Mouse (Mus musculus) cerebellum, adult 9-11 months (tissue): ENCODE results near the gene Ppp1r10.
"Not testable (repeated sequence)": the region's sequence is repeated elsewhere in the genome, so short reads cannot be mapped to it uniquely, and the experiment has no call there.

Experiments
- DNase-seq: peaks from one replicate; pipeline ENCODE4 v3.0.0; 2022

Ppp1r10 gene

GRCm38 (mm10) chr17:35932608-35933007 is 16.4 kb downstream of the Ppp1r10 start:
- no peak for DNase-seq

DNA sequence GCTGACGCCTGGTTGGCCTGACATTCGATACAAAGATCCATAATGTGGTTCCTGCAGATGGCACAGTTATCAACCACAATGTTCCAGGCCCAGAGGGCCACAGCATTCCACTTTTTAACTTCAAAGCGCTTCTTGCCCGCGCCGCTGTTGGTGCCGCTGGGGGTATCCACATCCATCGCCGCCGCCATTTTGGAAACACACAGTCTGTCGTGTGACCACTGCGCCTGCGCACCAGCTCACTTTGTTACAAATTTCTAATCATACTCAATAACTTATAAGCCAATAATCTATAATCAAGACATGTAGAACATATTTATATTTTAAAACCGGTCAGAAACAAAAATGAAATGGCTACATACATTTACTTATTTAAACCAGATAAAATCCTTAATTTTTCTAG is 19.5 kb downstream of the Ppp1r10 start:
- DNase-seq, result not testable (repeated sequence)

- DNase-seq, result peak; percentile 48
Observed at GRCm38 (mm10) chr17:35937700-35938348, 21.6 kb downstream of the Ppp1r10 start.

DNA sequence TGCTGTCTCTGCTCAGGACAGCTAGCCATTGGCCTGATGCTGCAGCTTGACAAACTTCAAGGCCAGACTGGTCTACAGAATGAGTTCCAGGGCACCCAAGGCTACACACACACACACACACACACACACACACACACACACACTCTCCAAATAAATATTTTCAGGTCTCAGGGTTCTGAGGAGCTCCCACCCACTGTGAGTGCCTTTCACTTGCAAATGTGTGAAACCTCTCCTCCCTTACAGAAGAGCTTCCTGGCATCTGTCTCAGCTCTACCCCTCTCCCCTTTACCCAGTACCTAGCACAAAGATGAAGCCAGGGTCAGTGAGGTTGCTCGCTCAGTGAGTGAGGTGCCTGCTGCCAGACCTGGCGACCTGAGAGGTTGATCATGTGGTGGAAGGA is 22.9 kb downstream of the Ppp1r10 start:
- DNase-seq, result no peak

GRCm38 (mm10) chr17:35939941-35940340 is 23.7 kb downstream of the Ppp1r10 start:
- DNase-seq, result no peak

GRCm38 (mm10) chr17:35950946-35951345 is 34.7 kb downstream of the Ppp1r10 start:
- DNase-seq, result not testable (repeated sequence)

DNA sequence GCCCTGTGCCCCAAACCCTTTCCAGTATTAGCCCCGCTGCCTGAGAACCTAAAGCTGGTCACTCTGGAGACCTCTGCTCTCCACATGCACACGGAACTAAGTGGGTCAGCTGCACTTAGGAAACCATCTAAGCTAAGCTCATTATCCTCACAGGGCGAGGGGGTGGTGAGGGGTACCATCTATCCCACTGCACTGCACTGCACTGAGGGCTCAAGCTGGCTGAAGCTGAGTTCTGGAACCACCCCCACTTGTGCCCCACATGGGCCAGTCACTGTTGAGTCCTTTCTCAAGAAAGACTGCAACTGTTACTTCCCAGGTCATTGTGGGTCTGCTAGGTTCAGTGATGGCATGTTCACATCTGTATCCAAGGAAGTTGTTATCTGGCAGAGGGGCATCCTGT is 36.3 kb downstream of the Ppp1r10 start:
- not testable (repeated sequence) for DNase-seq

GRCm38 (mm10) chr17:35954665-35955064 is 38.4 kb downstream of the Ppp1r10 start:
- DNase-seq, result no peak

GRCm38 (mm10) chr17:35958533-35959223 is 42.4 kb downstream of the Ppp1r10 start:
- no peak for DNase-seq

GRCm38 (mm10) chr17:35963279-35963678 is 47.0 kb downstream of the Ppp1r10 start:
- no peak for DNase-seq

DNA sequence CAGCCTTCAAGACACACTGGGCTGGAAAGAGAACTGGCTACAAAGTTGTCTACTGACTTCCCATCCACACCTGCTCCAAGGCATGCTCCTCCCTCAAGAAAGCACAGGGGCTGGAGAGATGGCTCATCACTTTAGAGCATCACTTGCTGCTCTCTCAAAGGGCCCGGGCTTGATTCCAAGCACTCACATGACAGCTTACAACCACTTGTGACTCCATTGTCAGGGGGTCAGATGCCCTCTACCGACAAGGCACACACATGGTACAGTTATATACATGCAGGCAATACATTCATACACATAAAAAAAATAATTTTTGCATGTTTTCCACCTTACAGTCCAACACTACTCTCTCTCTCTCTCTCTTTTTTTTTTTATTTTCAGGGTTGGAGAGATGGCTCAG is 51.4 kb downstream of the Ppp1r10 start:
- peak; percentile 35 for DNase-seq

- peak; percentile 98 for DNase-seq
Observed at GRCm38 (mm10) chr17:35969418-35970389, 53.5 kb downstream of the Ppp1r10 start, which contains the start of gene Abcf1. TSS of gene Abcf1 (minus strand) at chr17:35969761.

GRCm38 (mm10) chr17:35972131-35972530 is 55.9 kb downstream of the Ppp1r10 start:
- DNase-seq, result no peak

DNA sequence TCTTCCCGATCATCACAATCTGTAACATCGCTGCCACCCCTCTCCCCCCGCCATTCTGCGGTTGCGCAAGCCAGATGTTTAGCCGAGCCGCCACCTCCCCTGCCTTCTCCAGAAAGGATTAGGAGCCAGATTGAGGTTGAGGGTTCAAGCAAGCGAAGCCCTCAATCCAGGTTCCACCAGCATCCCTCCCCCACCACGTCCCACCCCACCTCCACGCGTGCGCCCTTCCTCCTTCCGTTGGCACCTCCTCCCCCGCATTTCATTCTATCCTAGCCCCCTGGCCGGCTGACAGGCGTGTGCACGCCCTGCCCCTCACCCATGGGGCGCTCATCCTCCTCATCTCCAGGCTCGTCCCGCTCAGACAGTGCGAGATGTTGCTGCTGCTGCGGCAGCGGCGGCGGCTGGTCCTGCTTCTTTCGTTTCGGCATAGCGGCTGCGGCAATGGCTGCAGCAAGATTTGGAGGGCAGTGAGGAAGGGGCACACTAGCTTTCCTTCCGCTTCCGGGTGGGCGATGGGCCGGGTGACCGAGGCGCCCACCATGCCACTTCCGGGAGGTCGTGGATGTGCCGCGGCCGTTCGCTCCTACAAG is 62.7 kb downstream of the Ppp1r10 start:
- DNase-seq, result no peak

DNA sequence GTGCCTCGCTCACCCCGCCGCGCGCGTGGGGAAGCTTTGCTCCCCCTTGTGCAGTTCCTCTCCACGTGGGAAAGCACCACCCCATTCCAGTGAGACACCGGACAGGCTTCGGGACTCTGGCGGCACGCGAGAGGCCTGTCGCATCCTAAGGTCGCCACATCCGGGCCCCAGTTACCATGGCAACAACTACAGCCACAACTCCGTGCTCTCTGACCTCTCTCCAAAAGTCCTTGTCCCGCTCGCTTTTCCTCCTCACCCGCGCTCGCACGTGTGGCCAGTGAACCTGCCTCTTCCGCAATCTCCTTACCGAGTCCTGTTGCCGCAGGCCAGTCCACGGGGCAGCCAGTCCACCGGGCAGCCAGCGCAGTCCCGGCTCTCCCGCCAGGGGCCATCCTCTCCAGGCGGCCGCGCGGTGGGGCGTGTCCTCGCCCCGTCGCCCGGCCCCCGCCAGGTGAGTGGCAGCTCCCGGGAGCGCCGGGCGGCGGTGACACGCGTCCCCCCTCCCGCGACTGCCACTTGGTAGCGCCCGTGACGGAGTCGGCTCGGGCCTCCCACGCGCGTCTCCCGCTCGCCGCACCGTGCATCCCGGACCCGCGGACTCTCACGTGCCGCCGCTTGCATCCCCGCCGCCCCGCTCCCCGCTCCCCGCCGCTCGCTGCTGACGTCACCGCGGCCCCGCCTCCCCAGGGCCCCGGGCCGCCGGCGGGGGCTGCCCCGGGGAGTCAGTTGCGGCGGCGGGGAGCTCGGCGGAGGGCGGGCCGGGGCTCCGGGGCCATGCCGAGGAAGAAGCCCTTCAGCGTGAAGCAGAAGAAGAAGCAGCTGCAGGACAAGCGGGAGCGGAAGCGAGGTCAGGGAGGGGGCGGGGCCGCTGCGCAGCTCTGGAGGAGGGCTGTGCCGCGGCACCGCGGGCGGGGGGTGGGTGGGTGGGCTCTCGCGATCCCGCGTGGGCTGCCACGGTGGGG is 63.4 kb downstream of the Ppp1r10 start, which contains the start of the genes Gnl1 and Prr3:
Gene Gnl1 (plus strand): TSS at position 451 of the 962 bp plus-strand sequence.
Gene Prr3 (minus strand): TSS at position 836 of the 962 bp plus-strand sequence.
- peak; percentile 95 for DNase-seq

DNA sequence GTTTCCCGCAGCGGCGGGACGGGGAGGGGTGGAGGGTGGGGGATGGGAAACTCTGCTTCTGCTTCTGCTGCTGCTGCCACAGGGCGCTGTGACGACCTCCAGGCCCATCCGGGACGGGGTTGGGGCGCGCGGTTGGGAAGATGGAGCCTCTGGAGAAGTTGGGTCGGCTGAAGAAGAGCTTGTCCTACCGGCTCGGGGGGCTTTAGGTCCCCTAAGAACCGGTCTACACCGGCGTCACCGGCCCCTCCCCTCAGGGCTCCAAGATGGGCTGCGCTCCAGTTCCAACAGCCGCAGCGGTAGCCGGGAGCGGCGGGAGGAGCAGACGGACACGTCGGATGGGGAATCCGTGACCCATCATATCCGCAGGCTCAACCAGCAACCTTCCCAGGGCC is 64.1 kb downstream of the Ppp1r10 start:
- peak; percentile 83 for DNase-seq

- DNase-seq, result peak; percentile 30
Observed at GRCm38 (mm10) chr17:35981776-35982175, 65.5 kb downstream of the Ppp1r10 start.
